Mouse (Mus musculus): ENCODE measurements around the gene Nudcd2.
"Not testable (repeated sequence)": the region's sequence is repeated elsewhere in the genome, so short reads cannot be mapped to it uniquely, and the experiment has no call there.

The Nudcd2 gene

GRCm38 (mm10) chr11:40733339-40734174 lies at the start of gene Nudcd2, which contains the start of gene Hmmr:
Gene Nudcd2, plus strand, starts transcription at chr11:40733667.
Gene Hmmr, minus strand, starts transcription at chr11:40733422.
- DNase-seq, result peak; percentile 100

GRCm38 (mm10) chr11:40690444-40691127 lies 42.9 kb upstream of the Nudcd2 start:
- DNase-seq, result peak; percentile 83

GRCm38 (mm10) chr11:40692101-40692509 lies 41.4 kb upstream of the Nudcd2 start:
- DNase-seq, result no peak

GRCm38 (mm10) chr11:40692511-40693365 lies 40.7 kb upstream of the Nudcd2 start:
- DNase-seq, result peak; percentile 100

GRCm38 (mm10) chr11:40693366-40693951 lies 40.0 kb upstream of the Nudcd2 start:
- peak; percentile 96 for DNase-seq

GRCm38 (mm10) chr11:40694311-40695087 lies 39.0 kb upstream of the Nudcd2 start:
- DNase-seq, result peak; percentile 98

- DNase-seq, result no peak
Observed at GRCm38 (mm10) chr11:40695103-40695502, 38.4 kb upstream of the Nudcd2 start, which contains the start of gene Mat2b. Gene Mat2b, minus strand, starts transcription at chr11:40695203.

GRCm38 (mm10) chr11:40709899-40710298 lies 23.6 kb upstream of the Nudcd2 start:
- not testable (repeated sequence) for DNase-seq

- DNase-seq, result no peak
Observed at GRCm38 (mm10) chr11:40713858-40714257, 19.6 kb upstream of the Nudcd2 start.

GRCm38 (mm10) chr11:40715524-40715923 lies 17.9 kb upstream of the Nudcd2 start:
- no peak for DNase-seq

- no peak for DNase-seq
Observed at GRCm38 (mm10) chr11:40718324-40718723, 15.1 kb upstream of the Nudcd2 start.

- DNase-seq, result no peak
Observed at GRCm38 (mm10) chr11:40732997-40733338, 499 bp upstream of the Nudcd2 start.

- DNase-seq, result no peak
Observed at GRCm38 (mm10) chr11:40734251-40734752, 835 bp downstream of the Nudcd2 start.

GRCm38 (mm10) chr11:40737369-40737768 lies 3.9 kb downstream of the Nudcd2 start:
- peak; percentile 82 for DNase-seq

GRCm38 (mm10) chr11:40741605-40742262 lies 8.3 kb downstream of the Nudcd2 start:
- peak; percentile 85 for DNase-seq

GRCm38 (mm10) chr11:40744348-40744747 lies 10.9 kb downstream of the Nudcd2 start:
- DNase-seq, result no peak

GRCm38 (mm10) chr11:40746361-40746760 lies 12.9 kb downstream of the Nudcd2 start:
- DNase-seq, result no peak

GRCm38 (mm10) chr11:40747716-40748115 lies 14.2 kb downstream of the Nudcd2 start:
- no peak for DNase-seq

GRCm38 (mm10) chr11:40753836-40754235 lies 20.4 kb downstream of the Nudcd2 start:
- peak; percentile 93 for DNase-seq

GRCm38 (mm10) chr11:40754664-40755107 lies 21.2 kb downstream of the Nudcd2 start:
- no peak for DNase-seq

GRCm38 (mm10) chr11:40755109-40755627 lies 21.7 kb downstream of the Nudcd2 start, which contains the start of gene Ccng1:
Gene Ccng1, minus strand, starts transcription at chr11:40755311.
- peak; percentile 100 for DNase-seq

Data from heart, adult 11 months (tissue).